Mouse (Mus musculus) olfactory bulb, adult 2 months (tissue): ENCODE measurements around the gene Cyth3. TPM values are rescaled to one million over a fixed set of nuclear protein-coding genes. Genes with fewer than 3 reads are reported as not detected.

Experiments used
- H3K27ac ChIP-seq: fragments of 200-500 bp; 2 replicates; pipeline ENCODE4 v1.5.1; 2012; ENCODE audit warnings: low read depth, low read length; ENCODE audit not compliant: insufficient read depth
- H3K4me1 ChIP-seq: fragments of 200-500 bp; 2 replicates; pipeline ENCODE4 v1.6.1; 2012; ENCODE audit warnings: low read length; ENCODE audit not compliant: control insufficient read depth, insufficient read depth
- H3K4me3 ChIP-seq: fragments of 200-500 bp; 2 replicates; pipeline ENCODE4 v1.5.1; 2012; ENCODE audit warnings: mild to moderate bottlenecking, low read depth, low read length, moderate library complexity; ENCODE audit not compliant: insufficient read depth
- CTCF ChIP-seq: fragments of 200-500 bp; IDR thresholded peaks from 2 replicates; pipeline ENCODE4 v1.5.1; 2012; ENCODE audit warnings: low read depth, mild to moderate bottlenecking, low read length, moderate library complexity; ENCODE audit not compliant: insufficient read depth
- POLR2A ChIP-seq: fragments of 200-500 bp; IDR thresholded peaks from 2 replicates; pipeline ENCODE4 v1.6.1; 2012; ENCODE audit warnings: mild to moderate bottlenecking, low read depth, low read length, moderate library complexity; ENCODE audit not compliant: insufficient read depth
- WGBS: fragments of 180-500 bp; shearing (Covaris S2); methylation state at CpG from one replicate; pipeline ENCODE4 v1.1.7; 2018; 5-methylcytosine and 5-hydroxymethylcytosine counted together
- polyA plus RNA-seq: library from polyadenylated mRNA; stranded (reverse); fragments of >200 nt; gene quantifications from 2 replicates; pipeline ENCODE4 v1.2.4, GENCODE M21; 2012; ENCODE audit warnings: low replicate concordance; ENCODE audit not compliant: missing spikeins, insufficient read depth, insufficient read length

Gene Cyth3
- polyA plus RNA-seq, 1 experiment = not detected

- 84% methylated on average over 8 of the region's 8 CpGs for WGBS
- Histone ChIP-seq H3K27ac (no peak overlapping the region), H3K4me3 (no peak overlapping the region), H3K4me1 (peaks cover 13% of the 10 kb centered on the region)
- no peak for TF ChIP-seq CTCF
- TF ChIP-seq POLR2A = no peak
These were observed 29.8 kb downstream of the Cyth3 start for GRCm38 (mm10) chr5:143651855-143652631.

DNA sequence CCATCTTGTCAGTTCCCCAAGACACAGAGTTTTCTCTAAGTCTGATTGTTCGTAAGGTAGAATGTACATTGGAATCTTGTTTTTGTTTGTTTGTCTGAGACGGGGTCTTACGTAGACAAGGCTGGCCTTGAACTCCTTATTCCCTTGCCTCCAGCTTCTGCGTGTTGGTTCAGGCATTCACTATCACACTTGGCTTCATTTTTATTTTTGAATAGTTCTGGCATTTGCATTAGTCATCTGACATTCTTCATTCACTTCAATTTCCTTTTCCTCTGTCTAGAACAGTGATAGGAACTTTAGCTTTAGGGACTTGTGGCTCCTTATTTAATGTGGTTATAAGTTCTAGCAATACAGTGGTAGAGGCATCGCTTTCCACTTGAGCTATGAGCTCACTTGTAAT is 31.2 kb downstream of the Cyth3 start:
- Histone ChIP-seq H3K27ac (no peak overlapping the region), H3K4me3 (no peak overlapping the region), H3K4me1 (peaks cover 17% of the 10 kb centered on the region)
- no peak for TF ChIP-seq POLR2A
- TF ChIP-seq CTCF = no peak
- WGBS = 93% methylated on average over 5 of the region's 5 CpGs

GRCm38 (mm10) chr5:143654670-143655510 is 32.6 kb downstream of the Cyth3 start:
- peak overlapping the region; percentile 32; the same call in 1 of the 2 replicates for H3K27ac ChIP-seq
- TF ChIP-seq CTCF = no peak
- no peak for TF ChIP-seq POLR2A
- 37% methylated on average over 7 of the region's 7 CpGs for WGBS
- H3K4me3 ChIP-seq = no peak overlapping the region
- peaks cover 17% of the 10 kb centered on the region for H3K4me1 ChIP-seq

- WGBS = 69% methylated on average over 4 of the region's 4 CpGs
- Histone ChIP-seq H3K4me3 (no peak overlapping the region), H3K4me1 (peaks cover 17% of the 10 kb centered on the region), H3K27ac (peak overlapping the region; percentile 32; the same call in 1 of the 2 replicates)
- no peak for TF ChIP-seq CTCF
- no peak for TF ChIP-seq POLR2A
These were observed 33.3 kb downstream of the Cyth3 start for GRCm38 (mm10) chr5:143655511-143655943.

- Histone ChIP-seq H3K27ac (no peak overlapping the region), H3K4me3 (no peak overlapping the region), H3K4me1 (peaks cover 17% of the 10 kb centered on the region)
- WGBS = 55% methylated on average over 2 of the region's 2 CpGs
- TF ChIP-seq POLR2A (no peak), CTCF (no peak)
These were observed 34.5 kb downstream of the Cyth3 start for GRCm38 (mm10) chr5:143656708-143657245.

DNA sequence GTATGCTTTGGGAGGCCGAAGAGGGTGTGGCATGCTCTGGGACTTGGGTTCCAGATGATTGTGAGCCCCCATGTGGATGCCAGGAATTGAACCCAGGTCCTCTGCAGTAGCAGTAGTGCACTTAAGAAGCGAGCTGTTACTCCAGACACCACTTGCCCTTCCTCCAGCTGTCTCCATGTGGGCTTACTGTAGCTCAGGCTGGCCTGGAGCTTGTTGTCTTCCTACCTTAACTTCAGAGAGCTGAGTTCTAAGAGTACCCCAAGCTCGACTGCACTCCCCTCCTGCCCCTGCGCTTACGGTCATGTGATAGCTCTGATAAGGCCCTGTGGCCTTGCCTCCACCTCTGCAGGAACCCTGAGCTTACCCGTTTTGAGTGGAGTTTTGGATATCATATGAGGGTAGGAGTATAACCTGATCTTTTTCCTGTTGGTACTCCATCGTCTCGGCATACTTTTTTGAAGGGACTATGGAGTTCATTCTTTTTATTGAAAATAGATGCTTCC is 36.8 kb downstream of the Cyth3 start:
- 89% methylated on average over 8 of the region's 8 CpGs for WGBS
- H3K4me1 ChIP-seq = peaks cover 15% of the 10 kb centered on the region
- H3K27ac ChIP-seq = no peak overlapping the region

DNA sequence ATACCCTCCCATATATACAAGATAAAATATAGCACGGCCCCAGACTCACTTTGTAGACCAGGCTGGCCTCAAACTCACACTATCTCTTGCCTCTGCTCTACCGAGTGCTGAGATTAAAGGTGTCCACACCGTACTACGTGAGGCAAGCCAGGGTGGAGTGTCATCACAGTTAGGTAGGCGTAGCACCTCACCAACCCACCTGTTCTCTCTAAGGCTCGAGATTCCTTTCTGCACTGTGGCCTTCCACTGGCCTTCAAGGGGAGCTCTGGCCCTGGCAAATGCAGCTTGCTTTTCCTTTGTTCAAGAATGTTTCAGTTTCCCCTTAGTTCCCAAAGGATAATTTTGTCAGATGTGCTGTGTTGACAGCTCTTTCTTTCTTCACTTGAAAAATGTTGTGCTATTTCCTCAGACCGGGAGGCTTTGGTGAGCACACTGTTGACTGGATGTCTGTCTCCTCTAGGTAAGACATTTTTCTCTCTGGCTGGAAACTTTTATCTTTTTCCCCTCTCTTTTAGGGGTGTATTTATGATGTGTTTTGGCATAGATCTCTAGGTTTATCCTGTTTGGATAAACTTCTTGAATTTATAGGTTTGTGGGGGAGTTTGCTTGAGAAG is 40.9 kb downstream of the Cyth3 start:
- 89% methylated on average over 7 of the region's 7 CpGs for WGBS
- H3K4me3 ChIP-seq = no peak overlapping the region
- TF ChIP-seq POLR2A = no peak
- TF ChIP-seq CTCF = no peak
- 0 out of 2 replicates have a peak, but pooled peaks cover under 1% of the 10 kb centered on the region for H3K4me1 ChIP-seq
- no peak overlapping the region for H3K27ac ChIP-seq

More for the DNA sequence above, 36.8 kb downstream of the Cyth3 start:
- H3K4me3 ChIP-seq = no peak overlapping the region
- TF ChIP-seq CTCF = no peak
- TF ChIP-seq POLR2A = no peak

GRCm38 (mm10) chr5:143665561-143665960 is 43.3 kb downstream of the Cyth3 start:
- WGBS = 59% methylated on average over 2 of the region's 2 CpGs
- TF ChIP-seq CTCF = no peak
- TF ChIP-seq POLR2A = no peak
- Histone ChIP-seq H3K27ac (no peak overlapping the region), H3K4me1 (peaks cover 2% of the 10 kb centered on the region; the same call in 1 of the 2 replicates), H3K4me3 (no peak overlapping the region)
